Mouse (Mus musculus) G1E (cell line): ENCODE data around the gene Slc44a3.

Experiments
- CTCF ChIP-seq: IDR thresholded peaks from 2 replicates; pipeline ENCODE4 v1.5.1; 2012; ENCODE audit warnings: low read depth, low read length, inconsistent platforms, mixed read lengths
- GATA1 ChIP-seq: IDR thresholded peaks from 2 replicates; pipeline ENCODE4 v1.6.1; 2012; ENCODE audit warnings: borderline replicate concordance, low read length, inconsistent platforms, mixed read lengths
- GATA2 ChIP-seq: IDR thresholded peaks from 2 replicates; pipeline ENCODE4 v1.6.1; 2012; ENCODE audit warnings: low read depth, low read length, inconsistent platforms, borderline replicate concordance
- POLR2AphosphoS5 ChIP-seq: IDR thresholded peaks from 2 replicates; pipeline ENCODE4 v1.6.1; 2012; ENCODE audit warnings: low read depth, low read length, inconsistent platforms; ENCODE audit not compliant: insufficient replicate concordance
- TAL1 ChIP-seq: conservative IDR thresholded peaks from 2 replicates; pipeline ENCODE4 v1.6.1; 2012; ENCODE audit warnings: low read depth, low read length, inconsistent platforms, mixed read lengths

- TF ChIP-seq GATA1: no peak
- TF ChIP-seq CTCF: no peak
- TF ChIP-seq POLR2AphosphoS5: no peak
- no peak for TF ChIP-seq TAL1
- TF ChIP-seq GATA2: no peak
Observed at GRCm38 (mm10) chr3:121492026-121492425, 40.2 kb downstream of the Slc44a3 start.
